Mouse (Mus musculus) cerebellum, adult 2 months (tissue): Measurements from ENCODE around the gene Usp24. TPM values are rescaled to one million over a fixed set of nuclear protein-coding genes. Genes with fewer than 3 reads are reported as not detected.

ENCODE experiments used
- DNase-seq, 2 experiments: peaks; one replicate each; pipeline ENCODE4 v3.0.0; 2021
- H3K27ac ChIP-seq: fragments of 200-500 bp; 2 replicates; pipeline ENCODE4 v1.5.1; 2012; ENCODE audit warnings: low read length, control low read depth, inconsistent platforms; ENCODE audit not compliant: insufficient read depth
- H3K27me3 ChIP-seq: fragments of 200-500 bp; 2 replicates; pipeline ENCODE4 v1.6.1; 2012; ENCODE audit warnings: inconsistent platforms, mild to moderate bottlenecking, low read length, moderate library complexity; ENCODE audit not compliant: control insufficient read depth, insufficient read depth
- H3K4me1 ChIP-seq: fragments of 200-500 bp; 2 replicates; pipeline ENCODE4 v1.6.1; 2011; ENCODE audit warnings: low read length; ENCODE audit not compliant: control insufficient read depth, insufficient read depth
- H3K4me3 ChIP-seq: fragments of 200-500 bp; replicated peaks from 2 replicates; pipeline ENCODE3; 2011; ENCODE audit warnings: mild to moderate bottlenecking, low read depth, low read length, control low read depth; ENCODE audit not compliant: insufficient read depth
- CTCF ChIP-seq: fragments of 200-500 bp; IDR thresholded peaks from 2 replicates; pipeline ENCODE4 v1.5.1; 2011; ENCODE audit warnings: low read depth, mild to moderate bottlenecking, control low read depth, low read length, moderate library complexity, borderline replicate concordance; ENCODE audit not compliant: insufficient read depth
- POLR2A ChIP-seq: fragments of 200-500 bp; IDR thresholded peaks from 2 replicates; pipeline ENCODE4 v1.6.1; 2011; ENCODE audit warnings: low read length, control low read depth, borderline replicate concordance; ENCODE audit not compliant: insufficient read depth
- WGBS: fragments of 180-500 bp; shearing (Covaris S2); methylation state at CpG from one replicate; pipeline ENCODE4 v1.1.7; 2018; 5-methylcytosine and 5-hydroxymethylcytosine counted together
- polyA plus RNA-seq: library from polyadenylated mRNA; depleted of rRNA; stranded (reverse); fragments of >200 nt; gene quantifications from 2 replicates; pipeline ENCODE4 v1.2.3, GENCODE M21; 2012

Usp24 gene
- polyA plus RNA-seq, 1 experiment, result 22.4 TPM

- Histone ChIP-seq H3K4me1 (peaks cover 16% of the 10 kb centered on the region), H3K27me3 (no peaks in the 10 kb centered on the region), H3K27ac (no peak overlapping the region), H3K4me3 (no peak overlapping the region)
- TF ChIP-seq POLR2A (no peak), CTCF (no peak)
- no peak for DNase-seq
- 76% methylated on average over 5 of the region's 5 CpGs for WGBS
Observed at GRCm38 (mm10) chr4:106462524-106462923, 146.5 kb downstream of the Usp24 start.

GRCm38 (mm10) chr4:106463174-106463801 is 147.3 kb downstream of the Usp24 start:
- Histone ChIP-seq H3K27ac (no peak overlapping the region), H3K27me3 (no peaks in the 10 kb centered on the region), H3K4me1 (peaks cover 23% of the 10 kb centered on the region), H3K4me3 (no peak overlapping the region)
- DNase-seq, result no peak
- 35% methylated on average over 21 of the region's 21 CpGs for WGBS
- no peak for TF ChIP-seq POLR2A
- no peak for TF ChIP-seq CTCF

GRCm38 (mm10) chr4:106467420-106468110 is 151.6 kb downstream of the Usp24 start:
- H3K27me3 ChIP-seq, result no peaks in the 10 kb centered on the region
- H3K4me3 ChIP-seq, result no peak overlapping the region
- 14% methylated on average over 13 of the region's 13 CpGs for WGBS
- H3K27ac ChIP-seq, result no peak overlapping the region
- peaks cover 26% of the 10 kb centered on the region for H3K4me1 ChIP-seq
- DNase-seq, result peak; percentile 69 to 83
- TF ChIP-seq POLR2A (no peak), CTCF (no peak)

- DNase-seq, result no peak
- Histone ChIP-seq H3K27me3 (no peaks in the 10 kb centered on the region), H3K27ac (no peak overlapping the region), H3K4me3 (no peak overlapping the region), H3K4me1 (peaks cover 18% of the 10 kb centered on the region)
- TF ChIP-seq CTCF (no peak), POLR2A (no peak)
- 96% methylated on average over 5 of the region's 5 CpGs for WGBS
Observed at GRCm38 (mm10) chr4:106470921-106471320, 154.9 kb downstream of the Usp24 start.

GRCm38 (mm10) chr4:106472335-106472734 is 156.3 kb downstream of the Usp24 start:
- WGBS, result 16% methylated on average over 3 of the region's 3 CpGs
- Histone ChIP-seq H3K27ac (no peak overlapping the region), H3K4me3 (no peak overlapping the region), H3K4me1 (peaks cover 15% of the 10 kb centered on the region), H3K27me3 (no peaks in the 10 kb centered on the region)
- TF ChIP-seq CTCF (peak; percentile 86), POLR2A (no peak)
- DNase-seq, result peak; percentile 56 to 62

- H3K27ac ChIP-seq, result no peak overlapping the region
- H3K27me3 ChIP-seq, result no peaks in the 10 kb centered on the region
- peaks cover 3% of the 10 kb centered on the region; the same call in 1 of the 2 replicates for H3K4me1 ChIP-seq
- no peak overlapping the region for H3K4me3 ChIP-seq
- TF ChIP-seq CTCF (peak; percentile 97), POLR2A (no peak)
- DNase-seq, result peak; percentile 54 to 57
- 2% methylated on average over 6 of the region's 6 CpGs for WGBS
Observed at GRCm38 (mm10) chr4:106474241-106474640, 158.2 kb downstream of the Usp24 start.

- Histone ChIP-seq H3K4me1 (no peaks in the 10 kb centered on the region; the same call in 1 of the 2 replicates), H3K27me3 (no peaks in the 10 kb centered on the region), H3K27ac (no peak overlapping the region), H3K4me3 (no peak overlapping the region)
- no peak for TF ChIP-seq CTCF
- TF ChIP-seq POLR2A, result no peak
- 66% methylated on average over 3 of the region's 3 CpGs for WGBS
- DNase-seq, result no peak
Observed at GRCm38 (mm10) chr4:106480545-106480944, 164.5 kb downstream of the Usp24 start.
